Mouse (Mus musculus) hindbrain, postnatal 0 days (tissue): Measurements from ENCODE around the gene Sspn. TPM values are rescaled to one million over a fixed set of nuclear protein-coding genes. Genes with fewer than 3 reads are reported as not detected.

Experiments used
- ATAC-seq: fragments of 200-750 bp; cut with Nextera tagmentation; 2 replicates; pipeline ENCODE4 v1.8.0; 2017; ENCODE audit warnings: mild to moderate bottlenecking, moderate TSS enrichment, moderate library complexity
- DNase-seq: peaks from one replicate; pipeline ENCODE4 v3.0.0-alpha.2; 2015; ENCODE audit warnings: low spot score
- H3K27ac ChIP-seq: fragments of 300-500 bp; sonication (generic); 2 replicates; pipeline ENCODE4 v1.5.1; 2014; ENCODE audit warnings: mild to moderate bottlenecking
- H3K27me3 ChIP-seq: fragments of 300-500 bp; sonication (generic); 2 replicates; pipeline ENCODE4 v1.6.1; 2014; ENCODE audit warnings: low read length, mixed read lengths; ENCODE audit not compliant: insufficient read depth
- H3K36me3 ChIP-seq: fragments of 300-500 bp; sonication (generic); 2 replicates; pipeline ENCODE4 v1.6.1; 2014; ENCODE audit warnings: low read length, mixed read lengths; ENCODE audit not compliant: insufficient read depth
- H3K4me1 ChIP-seq: fragments of 300-500 bp; sonication (generic); 2 replicates; pipeline ENCODE4 v1.6.1; 2014; ENCODE audit warnings: antibody characterized with exemption, low read length, mixed read lengths; ENCODE audit not compliant: insufficient read depth
- H3K4me2 ChIP-seq: fragments of 300-500 bp; sonication (generic); 2 replicates; pipeline ENCODE4 v1.6.1; 2014; ENCODE audit warnings: low read depth, mild to moderate bottlenecking, low read length, moderate library complexity, mixed read lengths
- H3K4me3 ChIP-seq: fragments of 300-500 bp; sonication (generic); 2 replicates; pipeline ENCODE4 v1.5.1; 2014; ENCODE audit warnings: low read length
- H3K9ac ChIP-seq: fragments of 300-500 bp; sonication (generic); replicated peaks from 2 replicates; pipeline ENCODE4 v1.6.1; 2014; ENCODE audit warnings: mild to moderate bottlenecking, low read length, moderate library complexity, mixed read lengths
- H3K9me3 ChIP-seq: fragments of 300-500 bp; sonication (generic); 2 replicates; pipeline ENCODE4 v1.6.1; 2016; ENCODE audit warnings: low read length, mixed read lengths
- CTCF ChIP-seq: IDR thresholded peaks from 2 replicates; pipeline ENCODE4 v1.5.1; 2016; ENCODE audit warnings: antibody characterized with exemption, control low read depth, low read depth
- WGBS: fragments of 180-500 bp; shearing (Covaris S2); extraction: QIAGEN DNeasy Blood & Tissue Kit; methylation state at CpG from one replicate; pipeline ENCODE4 v1.1.7; 2014; 5-methylcytosine and 5-hydroxymethylcytosine counted together
- polyA plus RNA-seq: library from polyadenylated mRNA; unstranded; fragments of >200 nt; fragmentation: Nextera tagmentation; extraction: Ambion mirVana; gene quantifications from 2 replicates; pipeline ENCODE4 v1.2.1, GENCODE M21; 2015
- total RNA-seq: library from RNA; depleted of rRNA; stranded (reverse); fragments of >200 nt; gene quantifications from 2 replicates; pipeline ENCODE4 v1.2.3, GENCODE M21; 2014

The Sspn gene
- total and polyA plus RNA-seq, 2 experiments from 2014 or later: 6.0 to 6.2 TPM

- WGBS: 91% methylated on average over 11 of the region's 11 CpGs
- H3K27ac ChIP-seq: no peak overlapping the region
- peaks cover 21% of the 10 kb centered on the region for H3K4me1 ChIP-seq
- H3K4me2 ChIP-seq: no peak overlapping the region
- no peaks in the 10 kb centered on the region for H3K36me3 ChIP-seq
- H3K27me3 ChIP-seq: no peaks in the 10 kb centered on the region
- no peak for ATAC-seq
- H3K4me3 ChIP-seq: no peak overlapping the region
- H3K9ac ChIP-seq: no peak overlapping the region
- no peak for DNase-seq
- TF ChIP-seq CTCF: no peak
- H3K9me3 ChIP-seq: no peaks in the 10 kb centered on the region
These were observed 73.9 kb downstream of the Sspn start for GRCm38 (mm10) chr6:146005129-146005886.

DNA sequence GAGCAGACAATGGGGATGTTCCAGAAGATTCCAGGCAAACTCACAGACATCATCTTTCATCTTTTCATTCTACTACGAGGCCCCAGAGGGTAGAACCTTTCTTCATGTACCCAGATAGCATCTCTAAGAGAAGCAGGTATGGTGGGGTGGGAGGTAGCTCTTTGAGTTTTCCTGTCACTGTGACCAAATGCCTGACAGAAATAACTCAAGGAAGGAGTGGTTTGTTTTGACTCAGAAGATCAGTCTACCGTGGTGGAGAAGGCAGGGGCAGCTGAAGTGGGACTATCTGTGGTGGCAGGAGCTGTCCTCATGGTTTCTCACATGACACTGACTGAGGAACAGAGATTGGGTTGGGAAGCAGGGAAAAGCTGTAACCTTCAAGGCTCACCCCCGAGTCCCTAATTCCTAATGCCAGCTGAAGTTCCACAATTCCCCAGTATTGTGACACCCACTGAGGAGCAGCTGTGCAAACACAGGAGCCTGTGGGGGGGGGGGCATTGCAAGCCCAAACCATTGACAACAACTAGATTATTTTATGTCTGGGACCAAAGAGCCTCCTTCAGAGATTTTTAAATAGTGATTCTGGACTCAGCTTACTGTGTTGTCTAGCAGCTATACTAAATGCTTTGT is 74.6 kb downstream of the Sspn start:
- WGBS: 48% methylated on average over 3 of the region's 3 CpGs
- Histone ChIP-seq H3K4me2 (no peak overlapping the region), H3K4me1 (peaks cover 26% of the 10 kb centered on the region), H3K27me3 (no peaks in the 10 kb centered on the region), H3K36me3 (no peaks in the 10 kb centered on the region), H3K9me3 (no peaks in the 10 kb centered on the region), H3K27ac (no peak overlapping the region), H3K9ac (no peak overlapping the region), H3K4me3 (no peak overlapping the region)
- TF ChIP-seq CTCF: no peak
- no peak for DNase-seq
- no peak for ATAC-seq

DNA sequence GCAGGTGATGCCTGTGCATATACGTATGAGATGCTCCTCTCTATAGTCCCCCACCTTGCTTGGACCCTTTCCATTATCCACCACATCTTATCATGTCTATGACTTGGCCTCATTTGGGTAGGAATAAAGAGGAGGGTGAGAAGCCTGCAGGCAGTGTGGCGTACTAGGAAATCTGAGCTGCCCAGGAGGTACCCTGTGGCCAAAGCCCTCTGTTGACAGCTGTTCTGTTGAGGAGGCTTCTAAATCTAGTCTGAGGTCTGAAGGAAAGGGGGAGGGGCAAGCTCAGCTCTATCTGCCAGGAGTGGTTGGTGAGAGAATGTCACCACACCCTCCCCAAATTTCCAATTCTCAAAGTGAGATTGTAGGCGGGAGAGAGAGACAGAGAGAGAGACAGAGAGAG is 75.3 kb downstream of the Sspn start:
- Histone ChIP-seq H3K27me3 (no peaks in the 10 kb centered on the region), H3K9ac (no peak overlapping the region), H3K4me2 (no peak overlapping the region), H3K9me3 (no peaks in the 10 kb centered on the region), H3K36me3 (no peaks in the 10 kb centered on the region), H3K4me3 (no peak overlapping the region), H3K4me1 (peaks cover 26% of the 10 kb centered on the region), H3K27ac (no peak overlapping the region)
- DNase-seq: no peak
- WGBS: 68% methylated on average over 3 of the region's 3 CpGs
- ATAC-seq: no peak
- TF ChIP-seq CTCF: no peak

DNA sequence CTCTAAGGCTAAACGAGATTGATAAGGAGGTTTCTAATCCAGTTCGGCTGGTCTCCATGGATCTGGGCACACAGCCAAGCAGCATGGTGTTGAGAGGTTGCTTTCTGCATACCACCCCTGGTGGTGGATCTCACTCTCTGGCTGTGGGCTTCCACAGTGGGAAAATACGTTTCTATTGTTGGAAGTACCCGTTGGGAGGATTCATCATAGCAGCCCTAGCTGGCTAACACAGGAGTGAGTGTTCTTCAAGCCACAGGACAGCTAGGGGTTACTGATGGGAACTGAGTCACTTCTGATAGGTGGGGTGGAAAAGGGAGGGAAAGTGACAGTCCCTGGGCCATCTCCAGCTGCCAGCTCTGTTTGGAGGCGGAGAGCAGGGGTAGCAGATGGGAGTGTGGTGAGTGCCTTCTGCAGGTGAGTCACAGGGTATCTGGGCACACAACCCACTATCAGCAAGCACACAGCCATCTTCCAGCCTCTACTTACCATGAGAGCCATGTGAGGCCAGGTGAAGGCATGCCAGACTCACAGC is 77.1 kb downstream of the Sspn start:
- Histone ChIP-seq H3K4me1 (peaks cover 26% of the 10 kb centered on the region), H3K4me2 (no peak overlapping the region), H3K9me3 (no peaks in the 10 kb centered on the region), H3K36me3 (no peaks in the 10 kb centered on the region), H3K27me3 (no peaks in the 10 kb centered on the region), H3K4me3 (no peak overlapping the region), H3K9ac (no peak overlapping the region), H3K27ac (no peak overlapping the region)
- 24% methylated on average over 5 of the region's 5 CpGs for WGBS
- peak; percentile 72 for DNase-seq
- peak; percentile 60 for TF ChIP-seq CTCF
- ATAC-seq: peak; percentile 27; the same call in 1 of the 2 replicates

DNA sequence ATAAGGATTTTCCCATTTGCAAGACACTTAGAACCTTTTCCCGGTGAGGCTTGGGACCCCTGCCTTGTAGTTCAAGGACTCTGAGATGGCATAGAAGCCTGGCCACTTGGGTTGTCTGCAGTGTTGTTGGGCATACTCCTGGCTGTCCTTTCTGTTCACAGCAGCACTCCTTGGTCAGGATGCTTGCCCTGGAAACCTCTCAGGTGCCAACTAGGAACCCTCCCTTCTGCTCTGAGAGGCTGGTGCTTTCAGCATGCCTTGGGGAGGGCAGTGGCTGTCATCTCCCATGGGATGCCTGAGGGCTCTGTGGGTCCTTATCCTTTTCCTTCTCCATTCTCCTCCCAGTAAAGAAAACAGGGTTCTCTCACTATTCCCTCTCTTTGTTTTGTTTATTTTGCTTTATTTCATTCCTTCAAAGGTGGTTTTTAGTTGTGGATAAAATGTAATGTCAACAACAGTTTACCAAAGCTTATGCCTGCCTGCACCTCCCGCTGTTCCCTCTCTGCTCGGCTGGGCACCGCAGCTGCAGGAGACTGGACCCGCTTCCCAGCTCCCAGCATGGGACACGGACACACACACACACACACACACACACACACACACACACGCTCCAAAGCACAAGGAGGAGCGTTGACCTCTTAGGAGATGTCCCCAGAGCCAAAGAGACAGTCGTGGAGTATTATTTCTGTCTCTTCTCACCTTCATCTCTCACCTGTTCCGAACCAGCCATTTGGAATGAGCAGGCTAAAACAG is 77.9 kb downstream of the Sspn start:
- Histone ChIP-seq H3K27me3 (no peaks in the 10 kb centered on the region), H3K36me3 (no peaks in the 10 kb centered on the region), H3K27ac (peak overlapping the region; percentile 80; the same call in 1 of the 2 replicates), H3K4me2 (no peak overlapping the region), H3K4me3 (no peak overlapping the region), H3K9me3 (no peaks in the 10 kb centered on the region), H3K9ac (no peak overlapping the region), H3K4me1 (peaks cover 26% of the 10 kb centered on the region)
- no peak for TF ChIP-seq CTCF
- 46% methylated on average over 10 of the region's 10 CpGs for WGBS
- DNase-seq (no peak), ATAC-seq (no peak)

DNA sequence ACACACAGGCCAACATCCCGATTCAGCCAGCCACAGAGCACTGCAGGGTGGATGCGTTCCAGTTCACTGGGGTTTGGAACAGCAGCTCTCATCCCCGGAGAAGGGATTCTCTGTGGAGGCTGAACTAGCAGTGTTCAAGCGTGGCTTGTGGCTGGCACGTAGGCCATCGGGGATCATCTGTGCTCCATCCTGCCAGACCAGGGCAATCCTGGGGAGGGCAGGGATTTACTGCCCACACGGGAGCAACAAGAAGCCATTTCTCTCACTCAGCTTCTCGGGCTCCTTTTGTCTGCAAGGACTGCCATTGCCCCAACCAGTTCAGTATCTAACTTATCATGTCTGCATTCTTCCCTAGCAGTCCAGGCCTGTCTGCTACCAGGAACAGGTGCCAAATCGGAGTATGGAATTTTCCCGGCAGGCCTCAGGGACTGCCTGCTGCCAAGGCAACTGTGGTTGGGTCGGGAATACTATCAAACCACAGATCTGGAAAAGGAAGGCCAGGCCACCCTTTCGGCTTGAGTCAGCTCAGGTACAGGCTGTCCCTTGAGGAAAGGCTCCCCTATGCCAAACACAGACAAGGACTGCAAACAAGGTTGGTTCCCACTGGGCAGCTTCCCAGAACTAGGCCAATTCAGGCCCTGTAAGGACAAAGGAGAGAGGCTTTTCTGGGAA is 78.8 kb downstream of the Sspn start:
- peak overlapping the region; percentile 80 for H3K27ac ChIP-seq
- WGBS: 23% methylated on average over 12 of the region's 12 CpGs
- H3K4me3 ChIP-seq: no peak overlapping the region
- peak overlapping the region; percentile 33 for H3K9ac ChIP-seq
- ATAC-seq: peak; percentile 68
- no peaks in the 10 kb centered on the region for H3K9me3 ChIP-seq
- peak; percentile 14; the same call in 1 of the 2 replicates for TF ChIP-seq CTCF
- peaks cover 26% of the 10 kb centered on the region for H3K4me1 ChIP-seq
- H3K27me3 ChIP-seq: no peaks in the 10 kb centered on the region
- no peak overlapping the region for H3K4me2 ChIP-seq
- H3K36me3 ChIP-seq: no peaks in the 10 kb centered on the region
- DNase-seq: peak; percentile 59
